Mouse (Mus musculus) liver, embryonic 13.5 days (tissue): ENCODE results near the gene Sult5a1. TPM values are rescaled to one million over a fixed set of nuclear protein-coding genes. Genes with fewer than 3 reads are reported as not detected.

Experiments used
- ATAC-seq: fragments of 200-750 bp; cut with Nextera tagmentation; 2 replicates; pipeline ENCODE4 v1.8.0; 2017; ENCODE audit warnings: low read depth, mild to moderate bottlenecking, moderate number of reproducible peaks, moderate library complexity
- DNase-seq: peaks from one replicate; pipeline ENCODE4 v3.0.0; 2022
- H3K27ac ChIP-seq: fragments of 300-500 bp; sonication (generic); 2 replicates; pipeline ENCODE4 v1.5.1; 2015; ENCODE audit warnings: moderate library complexity, mild to moderate bottlenecking, inconsistent platforms
- H3K27me3 ChIP-seq: fragments of 300-500 bp; sonication (generic); 2 replicates; pipeline ENCODE4 v1.6.1; 2015; ENCODE audit warnings: mild to moderate bottlenecking, inconsistent platforms
- H3K36me3 ChIP-seq: fragments of 300-500 bp; sonication (generic); 2 replicates; pipeline ENCODE4 v1.6.1; 2015; ENCODE audit warnings: mild to moderate bottlenecking, inconsistent platforms
- H3K4me1 ChIP-seq: fragments of 300-500 bp; sonication (generic); replicated peaks from 2 replicates; pipeline ENCODE4 v1.6.1; 2015; ENCODE audit warnings: inconsistent platforms
- H3K4me2 ChIP-seq: fragments of 300-500 bp; sonication (generic); 2 replicates; pipeline ENCODE4 v1.6.1; 2015; ENCODE audit warnings: inconsistent platforms, mild to moderate bottlenecking, moderate library complexity
- H3K4me3 ChIP-seq: fragments of 300-500 bp; sonication (generic); replicated peaks from 2 replicates; pipeline ENCODE4 v1.5.1; 2015; ENCODE audit warnings: mild to moderate bottlenecking, inconsistent platforms
- H3K9ac ChIP-seq: fragments of 300-500 bp; sonication (generic); 2 replicates; pipeline ENCODE4 v1.6.1; 2015; ENCODE audit warnings: mild to moderate bottlenecking, inconsistent platforms
- H3K9me3 ChIP-seq: fragments of 300-500 bp; sonication (generic); replicated peaks from 2 replicates; pipeline ENCODE4 v1.6.1; 2016; ENCODE audit warnings: inconsistent platforms
- WGBS: fragments of 180-500 bp; shearing (Covaris S2); methylation state at CpG from one replicate; pipeline ENCODE4 v1.1.7; 2015; ENCODE audit not compliant: insufficient replicate concordance; 5-methylcytosine and 5-hydroxymethylcytosine counted together
- polyA plus RNA-seq: library from polyadenylated mRNA; unstranded; fragments of >200 nt; fragmentation: Nextera tagmentation; extraction: Ambion mirVana; gene quantifications from 2 replicates; pipeline ENCODE4 v1.2.1, GENCODE M21; 2015

Gene Sult5a1
- polyA plus RNA-seq, 1 experiment from 2014 or later = 1.0 TPM

- 40% methylated on average over 7 of the region's 7 CpGs for WGBS
- no peaks in the 10 kb centered on the region for H3K36me3 ChIP-seq
- no peak overlapping the region for H3K27ac ChIP-seq
- DNase-seq = no peak
- H3K9me3 ChIP-seq = peaks cover 4% of the 10 kb centered on the region; the same call in 1 of the 2 replicates
- H3K4me1 ChIP-seq = peaks cover 6% of the 10 kb centered on the region; the same call in 1 of the 2 replicates
- no peak overlapping the region for H3K9ac ChIP-seq
- ATAC-seq = no peak
- H3K4me2 ChIP-seq = no peak overlapping the region
- no peak overlapping the region for H3K4me3 ChIP-seq
- H3K27me3 ChIP-seq = peaks cover 9% of the 10 kb centered on the region
These were observed 22.7 kb downstream of the Sult5a1 start for GRCm38 (mm10) chr8:123135406-123135805.

- Histone ChIP-seq H3K36me3 (no peaks in the 10 kb centered on the region), H3K27me3 (peaks cover 9% of the 10 kb centered on the region), H3K27ac (no peak overlapping the region), H3K9ac (no peak overlapping the region), H3K9me3 (peaks cover 4% of the 10 kb centered on the region; the same call in 1 of the 2 replicates), H3K4me2 (no peak overlapping the region), H3K4me3 (no peak overlapping the region), H3K4me1 (no peaks in the 10 kb centered on the region)
- DNase-seq (no peak), ATAC-seq (no peak)
- 72% methylated on average over 11 of the region's 11 CpGs for WGBS
These were observed 23.9 kb downstream of the Sult5a1 start for GRCm38 (mm10) chr8:123134149-123134713.

DNA sequence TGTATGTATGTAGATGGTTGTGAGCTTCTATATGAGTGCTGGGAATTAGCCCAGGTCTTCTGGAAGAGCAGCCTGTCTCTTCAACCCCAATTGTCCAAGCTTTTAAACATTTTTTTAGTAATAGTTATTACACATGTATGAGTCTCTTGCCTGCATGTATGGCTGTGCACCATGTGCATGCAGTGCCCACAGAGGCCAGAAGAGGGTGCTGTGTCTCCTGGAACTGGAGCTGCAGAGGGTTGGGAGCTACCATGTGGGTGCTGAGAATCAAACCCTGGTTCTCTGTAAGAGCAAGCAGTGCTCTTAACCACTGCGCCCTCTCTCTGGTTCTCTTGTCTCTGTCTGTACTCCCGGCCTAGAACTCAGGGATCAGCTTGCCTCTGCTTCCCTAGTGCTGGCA is 25.2 kb downstream of the Sult5a1 start:
- peaks cover 4% of the 10 kb centered on the region; the same call in 1 of the 2 replicates for H3K9me3 ChIP-seq

DNA sequence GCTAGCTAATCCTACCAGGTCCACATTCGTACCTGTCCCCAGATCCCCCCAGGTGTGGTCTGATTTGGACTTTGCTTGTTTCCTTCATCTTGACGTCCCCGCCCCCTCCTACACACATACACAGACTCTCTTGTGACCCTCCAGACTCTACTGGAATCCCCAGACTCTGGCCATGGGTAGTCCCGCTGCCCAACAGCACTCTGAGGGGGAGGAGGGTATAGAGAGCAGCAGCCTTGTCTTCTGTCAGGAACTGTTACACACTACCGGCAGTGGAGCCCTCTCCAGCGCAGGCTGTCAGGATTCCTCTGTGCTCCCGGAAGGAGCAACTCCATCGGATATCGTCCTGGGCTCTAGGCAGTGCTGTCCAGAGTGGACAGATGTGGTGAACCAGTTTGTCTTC is 27.1 kb downstream of the Sult5a1 start:
- Histone ChIP-seq H3K4me3 (no peak overlapping the region), H3K4me1 (peaks cover 6% of the 10 kb centered on the region), H3K9ac (no peak overlapping the region), H3K27ac (no peak overlapping the region), H3K36me3 (no peaks in the 10 kb centered on the region), H3K4me2 (no peak overlapping the region), H3K27me3 (peaks cover 21% of the 10 kb centered on the region), H3K9me3 (peaks cover 4% of the 10 kb centered on the region; the same call in 1 of the 2 replicates)
- WGBS = 40% methylated on average over 9 of the region's 9 CpGs
- ATAC-seq (no peak), DNase-seq (no peak)

More for the DNA sequence above, 25.2 kb downstream of the Sult5a1 start:
- H3K27ac ChIP-seq = no peak overlapping the region
- 86% methylated on average over 2 of the region's 2 CpGs for whole genome bisulfite sequencing
- ATAC-seq (no peak), DNase-seq (no peak)
- H3K4me3 ChIP-seq = no peak overlapping the region
- no peaks in the 10 kb centered on the region for H3K36me3 ChIP-seq
- H3K4me2 ChIP-seq = no peak overlapping the region
- H3K27me3 ChIP-seq = peaks cover 9% of the 10 kb centered on the region
- no peak overlapping the region for H3K9ac ChIP-seq
- H3K4me1 ChIP-seq = no peaks in the 10 kb centered on the region

DNA sequence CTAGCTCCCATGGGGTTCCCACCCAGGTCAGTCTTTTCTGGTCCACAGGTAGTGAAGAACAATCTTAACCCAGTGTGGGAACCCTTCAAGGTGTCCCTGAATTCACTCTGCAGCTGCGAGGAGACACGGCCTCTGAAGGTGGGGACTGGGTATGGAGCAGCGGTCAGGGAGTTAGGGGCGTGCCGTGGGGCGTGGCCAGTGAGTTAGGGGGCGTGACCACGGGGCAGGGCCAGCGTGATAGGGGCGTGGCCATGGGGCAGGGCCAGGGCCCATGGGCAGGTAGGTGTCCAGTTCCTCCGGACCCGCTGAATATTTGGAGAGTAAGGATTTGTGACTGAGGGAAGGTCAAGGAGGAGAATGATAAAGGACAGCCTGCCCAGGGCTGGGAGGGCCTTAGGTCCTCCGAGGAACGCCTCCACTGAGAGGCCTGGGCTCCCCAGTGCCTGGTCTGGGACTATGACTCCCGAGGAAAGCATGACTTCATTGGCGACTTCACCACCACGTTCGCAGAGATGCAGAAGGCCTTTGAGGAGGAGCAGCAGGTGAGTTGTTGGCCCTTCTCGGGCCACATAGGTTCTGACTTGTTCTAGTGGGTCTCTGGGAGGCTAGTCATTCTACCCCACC is 31.8 kb downstream of the Sult5a1 start:
- Histone ChIP-seq H3K36me3 (no peaks in the 10 kb centered on the region), H3K27ac (no peak overlapping the region), H3K4me3 (no peak overlapping the region), H3K4me2 (peak overlapping the region; percentile 10; the same call in 1 of the 2 replicates), H3K9me3 (no peaks in the 10 kb centered on the region), H3K9ac (no peak overlapping the region), H3K4me1 (peaks cover 9% of the 10 kb centered on the region), H3K27me3 (peaks cover 50% of the 10 kb centered on the region)
- DNase-seq = peak; percentile 50
- 9% methylated on average over 19 of the region's 19 CpGs for WGBS
- ATAC-seq = peak; percentile 70

DNA sequence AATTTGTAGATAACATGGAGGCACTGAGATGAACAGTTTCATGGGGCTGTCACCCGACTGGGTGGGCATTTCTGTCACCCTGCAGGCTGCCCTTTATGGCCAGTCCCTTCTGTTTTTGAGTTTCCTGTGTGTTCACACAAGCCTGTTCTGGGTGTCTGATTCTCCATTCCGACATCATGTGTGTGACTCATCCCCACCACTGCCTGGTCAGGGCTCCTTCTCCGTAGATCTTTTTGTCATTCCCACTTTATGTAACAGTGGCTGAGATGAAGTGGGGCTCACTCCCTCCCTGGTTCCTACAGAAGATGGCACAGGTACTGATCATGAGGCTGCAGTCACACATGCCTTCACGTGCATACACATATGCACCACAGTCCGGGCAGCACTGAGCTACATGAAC is 35.4 kb downstream of the Sult5a1 start:
- Histone ChIP-seq H3K27me3 (peaks cover 70% of the 10 kb centered on the region), H3K9me3 (no peaks in the 10 kb centered on the region), H3K4me1 (peaks cover 26% of the 10 kb centered on the region), H3K4me3 (no peak overlapping the region), H3K36me3 (no peaks in the 10 kb centered on the region), H3K9ac (no peak overlapping the region), H3K27ac (no peak overlapping the region), H3K4me2 (no peak overlapping the region)
- no peak for ATAC-seq
- WGBS = 66% methylated on average over 5 of the region's 5 CpGs
- DNase-seq = no peak

DNA sequence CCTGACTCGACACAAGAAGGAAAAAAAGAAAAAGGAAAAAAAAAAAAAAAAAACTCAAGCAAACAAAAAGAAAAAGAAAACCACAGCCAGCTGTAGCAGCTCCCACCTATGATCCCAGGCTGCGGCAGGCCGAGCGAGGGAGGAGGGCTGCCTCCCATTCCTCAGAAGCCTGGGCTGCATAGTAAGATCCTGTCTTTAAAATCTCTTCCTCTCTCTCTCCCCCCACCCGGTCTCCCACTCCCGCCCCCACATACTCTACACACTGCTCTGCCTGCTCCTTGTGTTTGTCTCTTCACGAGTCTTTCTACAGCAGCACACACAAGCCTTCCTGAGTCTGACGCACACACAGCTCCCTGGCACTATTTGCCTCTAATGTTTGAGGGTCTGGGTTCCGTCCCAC is 36.1 kb downstream of the Sult5a1 start:
- Histone ChIP-seq H3K4me3 (no peak overlapping the region), H3K27me3 (peaks cover 71% of the 10 kb centered on the region), H3K27ac (no peak overlapping the region), H3K9me3 (no peaks in the 10 kb centered on the region), H3K9ac (no peak overlapping the region), H3K4me2 (no peak overlapping the region), H3K36me3 (no peaks in the 10 kb centered on the region), H3K4me1 (peaks cover 32% of the 10 kb centered on the region)
- DNase-seq (no peak), ATAC-seq (no peak)
- 63% methylated on average over 9 of the region's 9 CpGs for WGBS

- Histone ChIP-seq H3K4me3 (peak overlapping the region; percentile 58), H3K4me2 (peak overlapping the region; percentile 87), H3K9ac (peak overlapping the region; percentile 49), H3K27me3 (peaks cover 52% of the 10 kb centered on the region), H3K27ac (no peak overlapping the region), H3K4me1 (peaks cover 54% of the 10 kb centered on the region), H3K9me3 (no peaks in the 10 kb centered on the region), H3K36me3 (no peaks in the 10 kb centered on the region)
- no peak for DNase-seq
- ATAC-seq = no peak
- WGBS = 2% methylated on average over 17 of the region's 17 CpGs
These were observed 40.4 kb downstream of the Sult5a1 start for GRCm38 (mm10) chr8:123117744-123118143.

DNA sequence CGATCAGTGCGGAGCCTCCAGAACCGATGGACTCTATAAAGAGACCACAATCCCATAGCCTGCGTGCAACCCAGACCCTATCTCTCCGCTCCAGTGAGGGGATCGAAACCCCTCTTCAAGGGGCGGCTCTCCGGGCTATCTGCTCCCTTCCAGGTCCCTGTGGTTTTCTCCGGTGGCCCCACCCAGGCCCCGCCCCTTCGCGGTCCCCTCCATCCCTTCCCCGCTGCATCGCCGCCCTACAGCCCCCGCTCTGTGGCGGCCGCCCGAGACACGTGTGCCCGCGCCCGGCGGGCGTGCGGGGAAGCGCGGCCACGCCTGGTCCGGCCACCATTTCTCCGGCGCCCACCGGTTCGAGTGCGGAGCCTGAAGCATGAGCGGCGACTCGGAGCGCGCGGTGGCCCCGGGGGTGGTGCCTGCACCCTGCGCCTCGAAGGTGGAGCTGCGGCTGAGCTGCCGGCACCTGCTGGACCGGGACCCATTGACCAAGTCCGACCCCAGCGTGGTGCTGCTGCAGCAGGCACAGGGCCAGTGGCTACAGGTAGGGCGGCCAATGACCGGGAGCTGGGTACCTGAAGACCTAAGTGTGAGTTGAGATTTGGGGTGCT is 40.9 kb downstream of the Sult5a1 start, which contains the start of gene Cpne7:
Cpne7 (plus strand) TSS at position 248 of the 605 bp plus-strand sequence.
- Histone ChIP-seq H3K4me2 (peak within 1 kb of the TSS; percentile 87), H3K4me1 (peaks cover 54% of the 10 kb centered on the region), H3K36me3 (no peaks in the 10 kb centered on the region), H3K4me3 (peak within 1 kb of the TSS; percentile 58), H3K9me3 (no peaks in the 10 kb centered on the region), H3K9ac (peak within 1 kb of the TSS; percentile 49), H3K27ac (no peak within 1 kb of the TSS), H3K27me3 (peaks cover 47% of the 10 kb centered on the region)
- DNase-seq (peak; percentile 44), ATAC-seq (peak; percentile 75)
- 1% methylated on average over 50 of the region's 51 CpGs for WGBS

GRCm38 (mm10) chr8:123114644-123115043 is 43.5 kb downstream of the Sult5a1 start:
- Histone ChIP-seq H3K4me1 (peaks cover 60% of the 10 kb centered on the region), H3K4me3 (no peak overlapping the region), H3K9ac (no peak overlapping the region), H3K27ac (no peak overlapping the region), H3K4me2 (no peak overlapping the region), H3K36me3 (no peaks in the 10 kb centered on the region), H3K9me3 (no peaks in the 10 kb centered on the region), H3K27me3 (peaks cover 45% of the 10 kb centered on the region)
- DNase-seq = no peak
- 7% methylated on average over 3 of the region's 3 CpGs for WGBS
- ATAC-seq = no peak

- Histone ChIP-seq H3K4me2 (0 out of 2 replicates have a peak overlapping the region, but pooled peaks have one; percentile 3), H3K27ac (peak overlapping the region; percentile 26; the same call in 1 of the 2 replicates), H3K9ac (no peak overlapping the region), H3K4me1 (peaks cover 56% of the 10 kb centered on the region), H3K4me3 (no peak overlapping the region), H3K27me3 (peaks cover 39% of the 10 kb centered on the region), H3K36me3 (no peaks in the 10 kb centered on the region), H3K9me3 (no peaks in the 10 kb centered on the region)
- WGBS = 9% methylated on average over 2 of the region's 2 CpGs
- ATAC-seq = no peak
- DNase-seq = no peak
These were observed 44.1 kb downstream of the Sult5a1 start for GRCm38 (mm10) chr8:123113908-123114469.
